Mouse (Mus musculus): ENCODE results near the gene Ndufb2. TPM values are rescaled to one million over a fixed set of nuclear protein-coding genes. Genes with fewer than 3 reads are reported as not detected.
A peak's percentile ranks its signal among the peaks of the same experiment; 100 is the strongest.

Gene Ndufb2
- polyA plus RNA-seq, 1 experiment from 2014 or later, result 499 TPM

GRCm38 (mm10) chr6:39591481-39591880 lies 893 bp upstream of the Ndufb2 start:
- peak overlapping the region; percentile 82; the same call in 1 of the 2 replicates for H3K4me2 ChIP-seq

GRCm38 (mm10) chr6:39600851-39601250 lies 8.5 kb downstream of the Ndufb2 start:
- Histone ChIP-seq H3K4me3 (no peak overlapping the region), H3K4me1 (replicated peaks) (no peaks in the 10 kb centered on the region), H3K27ac (replicated peaks) (no peak overlapping the region), H3K9me3 (no peaks in the 10 kb centered on the region), H3K9ac (no peak overlapping the region), H3K36me3 (peaks cover 45% of the 10 kb centered on the region), H3K27me3 (no peaks in the 10 kb centered on the region), H3K4me2 (no peak overlapping the region)
- 95% methylated on average over 3 of the region's 3 CpGs for WGBS
- no peak for ATAC-seq (ENCODE audit: low FRiP score, low read depth)

More at GRCm38 (mm10) chr6:39591481-39591880, 893 bp upstream of the Ndufb2 start:
- no peaks in the 10 kb centered on the region for H3K27me3 ChIP-seq
- H3K9me3 ChIP-seq, result no peaks in the 10 kb centered on the region
- peaks cover 21% of the 10 kb centered on the region for H3K4me1 ChIP-seq (replicated peaks)
- no peak overlapping the region for H3K9ac ChIP-seq
- no peak for ATAC-seq (ENCODE audit: low FRiP score, low read depth)
- peaks cover 24% of the 10 kb centered on the region for H3K36me3 ChIP-seq
- peak overlapping the region; percentile 96; the same call in 1 of the 2 replicates for H3K27ac ChIP-seq (replicated peaks)
- no peak overlapping the region for H3K4me3 ChIP-seq
- 92% methylated on average over 4 of the region's 4 CpGs for WGBS

GRCm38 (mm10) chr6:39601828-39602227 lies 9.5 kb downstream of the Ndufb2 start:
- H3K27ac ChIP-seq (replicated peaks), result no peak overlapping the region
- H3K27me3 ChIP-seq, result no peaks in the 10 kb centered on the region
- no peaks in the 10 kb centered on the region for H3K4me1 ChIP-seq (replicated peaks)
- no peak overlapping the region for H3K4me2 ChIP-seq
- WGBS, result 90% methylated on average over 3 of the region's 3 CpGs
- H3K9me3 ChIP-seq, result no peaks in the 10 kb centered on the region
- no peak for ATAC-seq (ENCODE audit: low FRiP score, low read depth)
- peaks cover 45% of the 10 kb centered on the region for H3K36me3 ChIP-seq
- no peak overlapping the region for H3K4me3 ChIP-seq
- H3K9ac ChIP-seq, result no peak overlapping the region

GRCm38 (mm10) chr6:39604565-39604964 lies 12.2 kb downstream of the Ndufb2 start:
- Histone ChIP-seq H3K27ac (replicated peaks) (no peak overlapping the region), H3K4me1 (replicated peaks) (no peaks in the 10 kb centered on the region), H3K4me3 (no peak overlapping the region), H3K9me3 (no peaks in the 10 kb centered on the region), H3K27me3 (no peaks in the 10 kb centered on the region), H3K36me3 (peaks cover 29% of the 10 kb centered on the region), H3K4me2 (no peak overlapping the region), H3K9ac (no peak overlapping the region)
- WGBS, result 85% methylated on average over 5 of the region's 5 CpGs
- no peak for ATAC-seq (ENCODE audit: low FRiP score, low read depth)

GRCm38 (mm10) chr6:39606056-39606455 lies 13.7 kb downstream of the Ndufb2 start:
- H3K9ac ChIP-seq, result no peak overlapping the region
- WGBS, result 88% methylated on average over 6 of the region's 6 CpGs
- no peak for ATAC-seq (ENCODE audit: low FRiP score, low read depth)
- no peak overlapping the region for H3K4me2 ChIP-seq
- no peak overlapping the region for H3K4me3 ChIP-seq
- no peak overlapping the region for H3K27ac ChIP-seq (replicated peaks)
- no peaks in the 10 kb centered on the region for H3K9me3 ChIP-seq
- no peaks in the 10 kb centered on the region for H3K27me3 ChIP-seq
- no peaks in the 10 kb centered on the region for H3K4me1 ChIP-seq (replicated peaks)
- peaks cover 21% of the 10 kb centered on the region for H3K36me3 ChIP-seq

GRCm38 (mm10) chr6:39606862-39607261 lies 14.5 kb downstream of the Ndufb2 start:
- H3K9ac ChIP-seq, result no peak overlapping the region
- ATAC-seq (ENCODE audit: low FRiP score, low read depth), result no peak
- no peaks in the 10 kb centered on the region for H3K4me1 ChIP-seq (replicated peaks)
- peaks cover 20% of the 10 kb centered on the region for H3K36me3 ChIP-seq
- H3K4me2 ChIP-seq, result no peak overlapping the region
- H3K27me3 ChIP-seq, result no peaks in the 10 kb centered on the region
- no peaks in the 10 kb centered on the region for H3K9me3 ChIP-seq
- 74% methylated on average over 3 of the region's 3 CpGs for WGBS
- no peak overlapping the region for H3K4me3 ChIP-seq
- H3K27ac ChIP-seq (replicated peaks), result no peak overlapping the region

- H3K4me1 ChIP-seq (replicated peaks), result no peaks in the 10 kb centered on the region
- WGBS, result 81% methylated on average over 5 of the region's 5 CpGs
- no peak overlapping the region for H3K27ac ChIP-seq (replicated peaks)
- no peaks in the 10 kb centered on the region for H3K9me3 ChIP-seq
- H3K36me3 ChIP-seq, result peaks cover 15% of the 10 kb centered on the region
- ATAC-seq (ENCODE audit: low FRiP score, low read depth), result no peak
- H3K4me2 ChIP-seq, result no peak overlapping the region
- H3K4me3 ChIP-seq, result no peak overlapping the region
- H3K27me3 ChIP-seq, result no peaks in the 10 kb centered on the region
- H3K9ac ChIP-seq, result no peak overlapping the region
These were observed 15.0 kb downstream of the Ndufb2 start for GRCm38 (mm10) chr6:39607365-39607764.

GRCm38 (mm10) chr6:39610207-39610606 lies 17.8 kb downstream of the Ndufb2 start:
- 68% methylated on average over 2 of the region's 2 CpGs for WGBS
- no peak overlapping the region for H3K4me3 ChIP-seq
- H3K9me3 ChIP-seq, result no peaks in the 10 kb centered on the region
- H3K4me1 ChIP-seq (replicated peaks), result no peaks in the 10 kb centered on the region
- H3K27ac ChIP-seq (replicated peaks), result no peak overlapping the region
- peaks cover 22% of the 10 kb centered on the region for H3K36me3 ChIP-seq
- no peak overlapping the region for H3K9ac ChIP-seq
- ATAC-seq (ENCODE audit: low FRiP score, low read depth), result no peak
- no peaks in the 10 kb centered on the region for H3K27me3 ChIP-seq
- H3K4me2 ChIP-seq, result no peak overlapping the region

GRCm38 (mm10) chr6:39611296-39611695 lies 18.9 kb downstream of the Ndufb2 start:
- H3K9ac ChIP-seq, result no peak overlapping the region
- no peaks in the 10 kb centered on the region for H3K4me1 ChIP-seq (replicated peaks)
- ATAC-seq (ENCODE audit: low FRiP score, low read depth), result no peak
- no peak overlapping the region for H3K27ac ChIP-seq (replicated peaks)
- no peaks in the 10 kb centered on the region for H3K9me3 ChIP-seq
- H3K36me3 ChIP-seq, result peaks cover 28% of the 10 kb centered on the region
- WGBS, result 94% methylated on average over 2 of the region's 2 CpGs
- H3K4me3 ChIP-seq, result no peak overlapping the region
- H3K27me3 ChIP-seq, result no peaks in the 10 kb centered on the region
- no peak overlapping the region for H3K4me2 ChIP-seq

Other genes with a start within 250 kb of the Ndufb2 start
- gene Slc37a3, start 214.9 kb upstream of the Ndufb2 start, polyA plus RNA-seq (2015; fragmentation: Nextera tagmentation; extraction: Ambion mirVana), result 58.2 and 58.4 TPM in 2 replicates
- 0.12 and 0.16 TPM in 2 replicates for gene Rab19, start 211.4 kb upstream of the Ndufb2 start, polyA plus RNA-seq (2015; fragmentation: Nextera tagmentation; extraction: Ambion mirVana)
- gene Mkrn1, start 172.1 kb upstream of the Ndufb2 start, polyA plus RNA-seq (2015; fragmentation: Nextera tagmentation; extraction: Ambion mirVana), result 231 and 232 TPM in 2 replicates
- gene Dennd2a, start 34.7 kb upstream of the Ndufb2 start, polyA plus RNA-seq (2015; fragmentation: Nextera tagmentation; extraction: Ambion mirVana), result 18.7 and 25.1 TPM in 2 replicates
- gene Adck2, start 18.7 kb upstream of the Ndufb2 start, polyA plus RNA-seq (2015; fragmentation: Nextera tagmentation; extraction: Ambion mirVana), result 41.3 and 47.1 TPM in 2 replicates
- 0.59 and 3.5 TPM in 2 replicates for gene Gm42420, start 6.8 kb upstream of the Ndufb2 start, polyA plus RNA-seq (2015; fragmentation: Nextera tagmentation; extraction: Ambion mirVana)
- gene Braf, start 132.9 kb downstream of the Ndufb2 start, polyA plus RNA-seq (2015; fragmentation: Nextera tagmentation; extraction: Ambion mirVana), result 23.6 and 23.8 TPM in 2 replicates
- 182 and 184 TPM in 2 replicates for gene Mrps33, start 218.4 kb downstream of the Ndufb2 start, polyA plus RNA-seq (2015; fragmentation: Nextera tagmentation; extraction: Ambion mirVana)